Mouse (Mus musculus): ENCODE results near the gene Sgo2a. TPM values are rescaled to one million over a fixed set of nuclear protein-coding genes. Genes with fewer than 3 reads are reported as not detected.
"Not testable (repeated sequence)": the region's sequence is repeated elsewhere in the genome, so short reads cannot be mapped to it uniquely, and the experiment has no call there.

Gene Sgo2a
- total RNA-seq (2021): under 1 TPM; 0.42 to 0.46 TPM
- long read RNA-seq, experiment 1: 0 reads
- long read RNA-seq, experiment 2: 0 reads

- DNase-seq: peak; percentile 78 to 90
- intact Hi-C loops (cut with DNase I): no loop called here
These were observed at the start of gene Sgo2a for GRCm38 (mm10) chr1:57995432-57996132. Gene Sgo2a (plus strand): TSS chr1:57995971.

- DNase-seq: no peak
- intact Hi-C loops (cut with DNase I): no loop called here
These were observed 48.0 kb upstream of the Sgo2a start for GRCm38 (mm10) chr1:57947552-57948347.

- DNase-seq: no peak
- intact Hi-C loops (cut with DNase I): no loop called here
These were observed 46.6 kb upstream of the Sgo2a start for GRCm38 (mm10) chr1:57949195-57949594.

- DNase-seq: no peak
- intact Hi-C loops (cut with DNase I): loop anchor here (2.0 kb wide), 1 partner anchor 521 kb away; no protein-coding TSS in a partner anchor
These were observed 46.1 kb upstream of the Sgo2a start for GRCm38 (mm10) chr1:57949716-57950115.

GRCm38 (mm10) chr1:57952509-57952908 lies 43.3 kb upstream of the Sgo2a start:
- intact Hi-C loops (cut with DNase I): no loop called here
- no peak for DNase-seq

GRCm38 (mm10) chr1:57953586-57954375 lies 42.0 kb upstream of the Sgo2a start:
- DNase-seq: no peak
- intact Hi-C loops (cut with DNase I): no loop called here

- DNase-seq: no peak
- intact Hi-C loops (cut with DNase I): no loop called here
These were observed 41.4 kb upstream of the Sgo2a start for GRCm38 (mm10) chr1:57954376-57954765.

- intact Hi-C loops (cut with DNase I): no loop called here
- DNase-seq: no peak
These were observed 40.0 kb upstream of the Sgo2a start for GRCm38 (mm10) chr1:57955774-57956173.

GRCm38 (mm10) chr1:57969327-57970271 lies 26.2 kb upstream of the Sgo2a start:
- intact Hi-C loops (cut with DNase I): no loop called here
- DNase-seq: peak; percentile 95 to 96

- intact Hi-C loops (cut with DNase I): no loop called here
These were observed 24.2 kb upstream of the Sgo2a start for GRCm38 (mm10) chr1:57971588-57971987.

GRCm38 (mm10) chr1:57976860-57977259 lies 18.9 kb upstream of the Sgo2a start:
- intact Hi-C loops (cut with DNase I): no loop called here

More at GRCm38 (mm10) chr1:57971588-57971987, 24.2 kb upstream of the Sgo2a start:
- no peak for DNase-seq

GRCm38 (mm10) chr1:57989052-57989600 lies 6.6 kb upstream of the Sgo2a start:
- intact Hi-C loops (cut with DNase I): no loop called here
- DNase-seq: peak in 1 of 2 experiments; percentile 10

More at GRCm38 (mm10) chr1:57976860-57977259, 18.9 kb upstream of the Sgo2a start:
- DNase-seq: no peak

- no peak for DNase-seq
- intact Hi-C loops (cut with DNase I): no loop called here
These were observed 4.5 kb upstream of the Sgo2a start for GRCm38 (mm10) chr1:57991277-57991676.

- DNase-seq: no peak
- intact Hi-C loops (cut with DNase I): no loop called here
These were observed 403 bp downstream of the Sgo2a start for GRCm38 (mm10) chr1:57996133-57996615.

GRCm38 (mm10) chr1:57998146-57998545 lies 2.4 kb downstream of the Sgo2a start:
- intact Hi-C loops (cut with DNase I): no loop called here
- no peak for DNase-seq

GRCm38 (mm10) chr1:58006388-58006787 lies 10.6 kb downstream of the Sgo2a start:
- intact Hi-C loops (cut with DNase I): not testable (repeated sequence)

GRCm38 (mm10) chr1:58018856-58019255 lies 23.1 kb downstream of the Sgo2a start, which contains the start of gene Kctd18:
Gene Kctd18 (minus strand): TSS chr1:58018956.
- intact Hi-C loops (cut with DNase I): no loop called here
- DNase-seq: no peak

More at GRCm38 (mm10) chr1:58006388-58006787, 10.6 kb downstream of the Sgo2a start:
- DNase-seq: not testable (repeated sequence)

- intact Hi-C loops (cut with DNase I): no loop called here
- no peak for DNase-seq
These were observed 31.9 kb downstream of the Sgo2a start for GRCm38 (mm10) chr1:58027707-58028106.

GRCm38 (mm10) chr1:58029636-58030117 lies 33.9 kb downstream of the Sgo2a start, which contains the start of gene Aox1:
Gene Aox1 (plus strand): TSS chr1:58029931.
- peak; percentile 65 to 69 for DNase-seq
- intact Hi-C loops (cut with DNase I): loop anchor here (5.0 kb wide), 1 partner anchor 602 kb away; no protein-coding TSS in a partner anchor

All from gastrocnemius, postnatal 36 days (tissue).